Mouse (Mus musculus) thymus, adult 18-20 months (tissue): ENCODE measurements around the gene Cdr2l.

ENCODE experiments used
- DNase-seq, 2 experiments: peaks; one replicate each; pipeline ENCODE4 v3.0.0; 2022; ENCODE audit warnings: mixed read lengths in 2 of 2

Gene Cdr2l

GRCm38 (mm10) chr11:115408266-115408920 is 26.7 kb downstream of the Cdr2l start:
- DNase-seq = peak; percentile 53 to 80

DNA sequence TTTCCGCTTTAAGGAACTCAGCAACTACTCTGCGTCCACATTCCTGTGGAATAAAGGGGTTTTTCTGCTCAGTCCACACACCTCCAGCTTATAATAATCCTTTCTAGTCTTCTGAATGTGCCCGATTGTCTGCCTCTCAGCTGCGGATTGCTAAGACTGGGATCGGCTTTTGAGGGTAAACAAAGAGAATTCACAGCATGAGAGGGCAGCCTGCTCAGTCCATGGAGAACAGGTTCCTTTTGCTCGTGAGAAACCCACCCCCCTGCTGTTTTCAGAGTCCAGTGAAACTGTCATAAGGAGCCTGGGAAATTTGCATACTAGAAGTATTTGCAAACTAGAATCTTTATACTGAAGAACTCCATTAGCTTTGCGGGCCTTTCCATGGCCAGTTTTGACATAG is 27.8 kb downstream of the Cdr2l start:
- no peak for DNase-seq

DNA sequence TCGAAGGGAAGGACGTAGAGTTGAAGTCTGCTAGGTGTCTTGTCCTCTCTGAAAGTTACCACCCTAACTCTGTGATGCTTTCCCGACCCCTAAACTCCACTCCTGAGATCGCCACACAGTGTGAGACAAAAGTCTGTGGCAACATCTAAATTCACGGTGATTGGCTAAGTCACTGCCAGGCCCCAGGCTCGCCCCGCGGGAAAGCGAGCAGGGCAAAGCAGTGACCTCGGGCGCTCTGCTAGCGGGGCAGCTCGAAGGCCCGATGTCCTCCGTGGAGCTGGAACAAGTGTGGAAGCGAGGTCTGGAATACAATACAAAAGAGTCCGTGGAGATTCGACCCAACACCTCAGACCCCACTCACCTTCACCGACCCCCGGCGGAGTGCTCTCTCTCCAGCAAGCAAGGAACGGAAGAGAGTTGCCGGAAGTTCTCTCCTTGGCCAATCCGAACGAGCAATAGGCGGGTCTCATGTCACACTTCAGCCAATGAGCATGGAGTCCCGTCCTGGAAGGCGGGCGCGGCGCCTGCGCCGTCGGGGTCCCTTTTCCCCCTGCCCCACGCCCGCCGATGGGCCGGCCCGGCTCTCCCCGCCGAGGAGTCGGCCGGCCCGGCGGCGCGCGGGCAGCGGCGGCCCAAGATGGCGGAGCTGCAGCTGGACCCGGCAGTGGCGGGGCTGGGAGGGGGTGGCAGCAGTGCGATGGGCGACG is 38.0 kb downstream of the Cdr2l start, which contains the start of the genes Atp5h and Kctd2:
TSS of gene Atp5h (minus strand) at position 432 of the 707 bp plus-strand sequence.
TSS of gene Kctd2 (plus strand) at position 598 of the 707 bp plus-strand sequence.
- peak; percentile 91 to 94 for DNase-seq

GRCm38 (mm10) chr11:115420336-115421190 is 38.8 kb downstream of the Cdr2l start:
- DNase-seq = peak in 1 of 2 experiments; percentile 71

DNA sequence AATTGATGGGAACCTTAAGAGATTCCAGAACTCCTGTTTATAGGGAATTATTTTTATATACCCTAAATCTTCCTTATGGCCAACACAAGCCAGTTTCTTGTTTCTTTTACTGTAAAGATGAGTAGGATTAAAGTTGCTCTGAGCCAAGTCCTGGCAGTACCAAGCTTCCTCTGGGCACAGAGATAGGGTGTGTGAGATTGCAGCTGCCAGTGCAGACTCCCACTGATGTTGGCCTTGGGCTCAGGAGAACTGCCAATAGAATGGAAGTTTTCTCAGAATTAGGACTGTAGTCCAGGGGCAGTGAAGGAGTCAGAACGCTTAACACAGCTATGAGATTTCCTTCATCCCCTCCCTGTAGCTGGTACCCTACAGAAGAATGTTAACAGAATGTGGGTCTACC is 39.6 kb downstream of the Cdr2l start:
- no peak for DNase-seq

GRCm38 (mm10) chr11:115421972-115422371 is 40.3 kb downstream of the Cdr2l start:
- no peak for DNase-seq

GRCm38 (mm10) chr11:115423091-115423490 is 41.4 kb downstream of the Cdr2l start:
- no peak for DNase-seq

- no peak for DNase-seq
These were observed 43.0 kb downstream of the Cdr2l start for GRCm38 (mm10) chr11:115424666-115425065.

DNA sequence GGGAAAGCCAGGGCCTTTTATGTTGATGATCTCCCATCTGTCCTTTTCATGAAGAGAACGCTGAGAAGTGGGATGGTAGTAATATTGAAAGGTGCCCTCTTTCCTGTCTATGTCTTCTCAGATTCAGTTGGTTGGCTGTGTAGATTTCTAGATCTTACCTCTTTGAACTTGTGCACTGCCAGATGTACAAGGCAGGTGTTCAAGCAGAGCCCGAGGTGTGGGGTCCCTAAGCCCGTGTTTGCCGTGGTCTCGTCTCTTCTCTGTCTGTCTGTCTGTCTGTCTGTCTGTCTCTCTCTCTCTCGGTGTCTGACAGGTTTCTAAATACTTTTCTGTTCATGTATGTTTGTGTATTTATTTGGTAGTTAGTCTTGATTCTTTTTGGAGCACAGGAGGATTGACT is 44.0 kb downstream of the Cdr2l start:
- DNase-seq = no peak

- DNase-seq = peak; percentile 57 to 77
These were observed 46.0 kb downstream of the Cdr2l start for GRCm38 (mm10) chr11:115427482-115428331.

GRCm38 (mm10) chr11:115429307-115429706 is 47.6 kb downstream of the Cdr2l start:
- no peak for DNase-seq

DNA sequence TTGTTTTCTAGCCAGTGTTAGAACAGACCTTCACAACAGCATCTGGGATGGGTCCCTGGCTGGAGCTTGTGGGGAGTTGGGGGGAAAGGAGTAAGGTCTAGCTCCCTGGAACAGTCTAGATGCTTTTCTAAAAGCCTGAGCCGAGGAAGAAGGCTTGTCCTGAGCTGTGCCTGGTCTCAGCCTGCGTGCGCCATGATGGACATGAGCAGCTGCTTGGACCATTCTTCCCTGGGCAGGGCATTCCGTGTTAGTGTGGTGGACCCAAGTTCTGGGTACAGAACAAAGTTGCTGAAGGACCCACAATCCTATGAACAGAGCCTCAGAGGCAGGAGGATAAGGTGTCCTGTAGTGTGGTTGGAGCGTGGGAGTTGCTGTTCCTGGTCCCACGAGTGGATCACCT is 48.8 kb downstream of the Cdr2l start:
- no peak for DNase-seq

DNA sequence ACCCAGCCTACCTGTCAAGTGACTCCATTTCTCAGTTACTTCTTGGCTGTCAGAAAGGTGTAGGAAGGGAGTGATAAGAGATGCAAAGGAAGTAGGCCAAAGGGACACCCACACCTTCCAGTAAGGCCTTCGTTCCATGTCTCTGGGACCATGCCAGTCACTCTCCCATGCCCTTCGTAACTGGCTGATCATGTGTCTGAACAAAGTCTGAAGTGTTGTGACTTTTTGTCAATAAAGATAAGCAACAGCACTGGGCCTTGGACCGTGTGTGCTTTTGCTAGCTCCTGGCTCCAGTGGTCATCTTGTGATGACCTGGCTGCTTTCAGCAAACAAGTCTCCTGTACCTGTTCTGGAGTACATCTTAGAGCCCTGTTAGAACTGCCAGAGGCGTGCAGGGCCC is 51.1 kb downstream of the Cdr2l start:
- no peak for DNase-seq

GRCm38 (mm10) chr11:115433342-115433741 is 51.6 kb downstream of the Cdr2l start:
- no peak for DNase-seq

- no peak for DNase-seq
These were observed 54.1 kb downstream of the Cdr2l start for GRCm38 (mm10) chr11:115435596-115436337.

- no peak for DNase-seq
These were observed 55.9 kb downstream of the Cdr2l start for GRCm38 (mm10) chr11:115437571-115438122.

- no peak for DNase-seq
These were observed 57.6 kb downstream of the Cdr2l start for GRCm38 (mm10) chr11:115439326-115439725.

- DNase-seq = no peak
These were observed 58.3 kb downstream of the Cdr2l start, which contains the start of gene Trim80 for GRCm38 (mm10) chr11:115439906-115440595. Gene Trim80, plus strand, starts transcription at chr11:115440545.

- DNase-seq = peak in 1 of 2 experiments; percentile 46
These were observed 59.7 kb downstream of the Cdr2l start for GRCm38 (mm10) chr11:115441417-115441816.
